Mouse (Mus musculus) liver, embryonic 13.5 days (tissue): ENCODE data around the gene Psmb9. TPM values are rescaled to one million over a fixed set of nuclear protein-coding genes. Genes with fewer than 3 reads are reported as not detected.

ENCODE experiments used
- ATAC-seq: fragments of 200-750 bp; cut with Nextera tagmentation; 2 replicates; pipeline ENCODE4 v1.8.0; 2017; ENCODE audit warnings: low read depth, mild to moderate bottlenecking, moderate number of reproducible peaks, moderate library complexity
- DNase-seq: peaks from one replicate; pipeline ENCODE4 v3.0.0; 2022
- H3K27ac ChIP-seq: fragments of 300-500 bp; sonication (generic); 2 replicates; pipeline ENCODE4 v1.5.1; 2015; ENCODE audit warnings: moderate library complexity, mild to moderate bottlenecking, inconsistent platforms
- H3K27me3 ChIP-seq: fragments of 300-500 bp; sonication (generic); 2 replicates; pipeline ENCODE4 v1.6.1; 2015; ENCODE audit warnings: mild to moderate bottlenecking, inconsistent platforms
- H3K36me3 ChIP-seq: fragments of 300-500 bp; sonication (generic); 2 replicates; pipeline ENCODE4 v1.6.1; 2015; ENCODE audit warnings: mild to moderate bottlenecking, inconsistent platforms
- H3K4me1 ChIP-seq: fragments of 300-500 bp; sonication (generic); replicated peaks from 2 replicates; pipeline ENCODE4 v1.6.1; 2015; ENCODE audit warnings: inconsistent platforms
- H3K4me2 ChIP-seq: fragments of 300-500 bp; sonication (generic); 2 replicates; pipeline ENCODE4 v1.6.1; 2015; ENCODE audit warnings: inconsistent platforms, mild to moderate bottlenecking, moderate library complexity
- H3K4me3 ChIP-seq: fragments of 300-500 bp; sonication (generic); replicated peaks from 2 replicates; pipeline ENCODE4 v1.5.1; 2015; ENCODE audit warnings: mild to moderate bottlenecking, inconsistent platforms
- H3K9ac ChIP-seq: fragments of 300-500 bp; sonication (generic); 2 replicates; pipeline ENCODE4 v1.6.1; 2015; ENCODE audit warnings: mild to moderate bottlenecking, inconsistent platforms
- H3K9me3 ChIP-seq: fragments of 300-500 bp; sonication (generic); replicated peaks from 2 replicates; pipeline ENCODE4 v1.6.1; 2016; ENCODE audit warnings: inconsistent platforms
- WGBS: fragments of 180-500 bp; shearing (Covaris S2); methylation state at CpG from one replicate; pipeline ENCODE4 v1.1.7; 2015; ENCODE audit not compliant: insufficient replicate concordance; 5-methylcytosine and 5-hydroxymethylcytosine counted together
- polyA plus RNA-seq: library from polyadenylated mRNA; unstranded; fragments of >200 nt; fragmentation: Nextera tagmentation; extraction: Ambion mirVana; gene quantifications from 2 replicates; pipeline ENCODE4 v1.2.1, GENCODE M21; 2015

Psmb9 gene
- polyA plus RNA-seq, 1 experiment from 2014 or later, result 6.6 TPM

GRCm38 (mm10) chr17:34135297-34136224 is 52.0 kb downstream of the Psmb9 start:
- peaks cover 54% of the 10 kb centered on the region for H3K27me3 ChIP-seq

GRCm38 (mm10) chr17:34134451-34134850 is 53.1 kb downstream of the Psmb9 start:
- ATAC-seq (no peak), DNase-seq (no peak)
- Histone ChIP-seq H3K4me2 (no peak overlapping the region), H3K27ac (no peak overlapping the region), H3K27me3 (peaks cover 54% of the 10 kb centered on the region), H3K4me3 (no peak overlapping the region), H3K9ac (no peak overlapping the region), H3K36me3 (no peaks in the 10 kb centered on the region), H3K9me3 (no peaks in the 10 kb centered on the region), H3K4me1 (peaks cover 16% of the 10 kb centered on the region)
- 75% methylated on average over 3 of the region's 3 CpGs for WGBS

More at GRCm38 (mm10) chr17:34135297-34136224, 52.0 kb downstream of the Psmb9 start:
- no peaks in the 10 kb centered on the region for H3K36me3 ChIP-seq
- H3K9ac ChIP-seq, result peak overlapping the region; percentile 42; the same call in 1 of the 2 replicates
- no peak overlapping the region for H3K27ac ChIP-seq
- DNase-seq (peak; percentile 88), ATAC-seq (peak; percentile 91)
- WGBS, result 4% methylated on average over 31 of the region's 31 CpGs
- H3K4me1 ChIP-seq, result peaks cover 25% of the 10 kb centered on the region
- H3K9me3 ChIP-seq, result no peaks in the 10 kb centered on the region
- peak overlapping the region; percentile 66 for H3K4me2 ChIP-seq
- peak overlapping the region; percentile 41 for H3K4me3 ChIP-seq

- no peak overlapping the region for H3K27ac ChIP-seq
- peaks cover 54% of the 10 kb centered on the region for H3K27me3 ChIP-seq
- no peak overlapping the region for H3K4me3 ChIP-seq
- no peaks in the 10 kb centered on the region for H3K9me3 ChIP-seq
- no peak for DNase-seq
- no peak overlapping the region for H3K4me2 ChIP-seq
- no peak for ATAC-seq
- H3K9ac ChIP-seq, result no peak overlapping the region
- H3K36me3 ChIP-seq, result no peaks in the 10 kb centered on the region
- peaks cover 23% of the 10 kb centered on the region for H3K4me1 ChIP-seq
- 60% methylated on average over 11 of the region's 11 CpGs for WGBS
Observed at GRCm38 (mm10) chr17:34133289-34133688, 54.3 kb downstream of the Psmb9 start.

Other genes starting within 250 kb of the Psmb9 start
- gene Pfdn6, start 247.4 kb downstream of the Psmb9 start, polyA plus RNA-seq, result 153 and 157 TPM in 2 replicates
- gene Wdr46, start 247.1 kb downstream of the Psmb9 start, polyA plus RNA-seq, result 30.1 and 34.9 TPM in 2 replicates
- gene B3galt4, start 236.3 kb downstream of the Psmb9 start, polyA plus RNA-seq, result 2.3 and 2.5 TPM in 2 replicates
- gene Vps52, start 232.0 kb downstream of the Psmb9 start, polyA plus RNA-seq, result 27.7 and 30.1 TPM in 2 replicates
- gene Rps18, start 231.8 kb downstream of the Psmb9 start, polyA plus RNA-seq, result 1,343 and 1,499 TPM in 2 replicates
- 80.9 and 88.3 TPM in 2 replicates for gene H2-K1, start 187.4 kb downstream of the Psmb9 start, polyA plus RNA-seq
- 5.2 and 5.4 TPM in 2 replicates for gene Ring1, start 163.1 kb downstream of the Psmb9 start, polyA plus RNA-seq
- gene H2-Ke6, start 159.7 kb downstream of the Psmb9 start, polyA plus RNA-seq, result 25.2 and 25.7 TPM in 2 replicates
- gene Slc39a7, start 156.1 kb downstream of the Psmb9 start, polyA plus RNA-seq, result 71.7 and 76.7 TPM in 2 replicates
- 18.2 and 18.6 TPM in 2 replicates for gene Rxrb, start 156.0 kb downstream of the Psmb9 start, polyA plus RNA-seq
- gene Col11a2, start 148.3 kb downstream of the Psmb9 start, polyA plus RNA-seq, result 0.32 and 0.54 TPM in 2 replicates
- gene H2-Oa, start 95.4 kb downstream of the Psmb9 start, polyA plus RNA-seq, result 0.39 and 0.41 TPM in 2 replicates
- 4.4 and 5.2 TPM in 2 replicates for gene H2-DMa, start 68.2 kb downstream of the Psmb9 start, polyA plus RNA-seq
- 42.0 and 53.3 TPM in 2 replicates for gene Brd2, start 65.1 kb downstream of the Psmb9 start, polyA plus RNA-seq
- 0.31 and 0.36 TPM in 2 replicates for gene H2-DMb2, start 44.5 kb downstream of the Psmb9 start, polyA plus RNA-seq
- gene H2-DMb1, start 34.7 kb downstream of the Psmb9 start, polyA plus RNA-seq, result 0.54 and 0.62 TPM in 2 replicates
- 2.4 and 3.2 TPM in 2 replicates for gene Tap1, start 211 bp downstream of the Psmb9 start, polyA plus RNA-seq
- 15.3 and 18.0 TPM in 2 replicates for gene Psmb8, start 10.0 kb upstream of the Psmb9 start, polyA plus RNA-seq
- gene Tap2, start 15.8 kb upstream of the Psmb9 start, polyA plus RNA-seq, result 5.7 and 6.1 TPM in 2 replicates
- 0.08 TPM in 1 of 2 replicates, not detected in the other for gene H2-Ob, start 51.1 kb upstream of the Psmb9 start, polyA plus RNA-seq
- 2.2 and 2.3 TPM in 2 replicates for gene H2-Ab1, start 69.9 kb upstream of the Psmb9 start, polyA plus RNA-seq
- gene H2-Aa, start 100.1 kb upstream of the Psmb9 start, polyA plus RNA-seq, result 0.96 TPM in 2 replicates
- gene H2-Eb1, start 118.1 kb upstream of the Psmb9 start, polyA plus RNA-seq, result 0.81 and 0.88 TPM in 2 replicates
- not detected in 2 replicates for gene H2-Eb2, start 137.9 kb upstream of the Psmb9 start, polyA plus RNA-seq
- gene Btnl2, start 167.1 kb upstream of the Psmb9 start, polyA plus RNA-seq, result 0.05 TPM in 1 of 2 replicates, not detected in the other
- not detected in 2 replicates for gene Btnl1, start 189.4 kb upstream of the Psmb9 start, polyA plus RNA-seq
- gene BC051142, start 211.1 kb upstream of the Psmb9 start, polyA plus RNA-seq, result 0.21 TPM in 1 of 2 replicates, not detected in the other